Mouse (Mus musculus): ENCODE measurements at regions not wholly inside any gene's neighbourhood (a gene's known extent, or its start where the extent isn't known, plus 50 kb on each side); places are given as distances from the start of the nearest gene placed in this dataset.

DNA sequence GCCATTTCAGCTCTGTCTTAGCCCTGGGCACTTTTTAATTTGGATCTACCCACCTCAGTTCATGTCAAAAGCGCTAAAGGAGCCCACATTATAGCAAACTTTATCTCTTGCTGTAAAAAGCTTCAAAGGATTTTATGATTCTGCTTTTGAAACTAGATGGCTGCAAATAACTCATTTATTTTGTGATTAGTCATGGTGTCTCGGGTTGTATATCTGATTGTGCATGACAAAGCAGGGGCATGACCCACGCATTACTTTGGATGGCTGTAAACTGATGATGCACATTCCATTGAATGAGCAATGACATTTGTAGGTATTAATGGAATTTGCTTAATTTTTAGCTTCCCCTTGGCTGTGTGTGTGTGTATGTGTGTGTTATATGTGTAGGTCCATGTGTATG is 249.4 kb upstream of the Habp2 start:
- no peak for ATAC-seq (replicated peaks; ENCODE audit: low FRiP score, low TSS enrichment, poor library complexity, severe bottlenecking)

DNA sequence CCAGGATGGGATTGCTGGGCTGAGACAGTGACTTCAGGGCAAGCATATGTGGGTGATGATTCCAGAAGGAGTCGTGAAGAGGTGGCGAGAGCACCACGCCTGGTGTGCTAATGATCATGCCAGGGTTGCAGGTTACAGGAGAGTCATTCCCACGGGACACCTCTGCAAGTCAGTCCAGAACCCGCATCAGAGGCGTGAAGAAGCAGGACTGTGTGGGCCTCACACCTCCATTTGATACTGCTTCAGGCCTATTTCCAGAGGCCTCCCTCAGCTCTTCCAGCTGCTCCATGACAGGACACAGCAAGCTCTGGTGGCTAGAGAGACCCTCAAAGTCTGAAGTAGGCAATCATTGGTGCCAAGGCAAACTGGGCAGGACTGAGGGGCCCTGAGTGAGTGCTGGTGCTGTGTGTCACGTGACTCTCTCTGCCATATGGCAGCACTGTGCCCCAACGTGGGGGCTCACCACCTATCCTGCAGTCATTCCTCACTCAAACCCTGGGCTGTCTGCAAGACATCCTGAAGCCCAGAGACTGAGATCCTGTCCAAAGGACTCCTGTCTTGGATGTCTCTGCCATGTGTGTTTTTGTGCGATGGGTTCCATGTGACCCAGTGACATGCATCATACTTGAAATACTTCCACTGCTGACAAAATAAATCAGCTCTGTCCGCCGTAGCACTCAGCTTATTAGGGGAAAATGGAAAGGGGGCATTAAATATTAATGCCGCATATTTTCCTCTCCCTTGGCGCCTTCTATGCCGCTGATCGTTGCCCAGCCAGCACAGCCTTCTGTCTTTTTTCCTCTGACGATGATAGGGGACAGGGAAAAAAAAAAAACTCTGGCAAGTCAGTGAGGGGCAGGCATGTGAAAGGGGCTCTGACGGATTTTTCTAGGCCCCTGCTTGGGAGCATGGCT is 247.6 kb upstream of the Habp2 start:
- no peak for ATAC-seq (replicated peaks; ENCODE audit: low FRiP score, low TSS enrichment, poor library complexity, severe bottlenecking)

DNA sequence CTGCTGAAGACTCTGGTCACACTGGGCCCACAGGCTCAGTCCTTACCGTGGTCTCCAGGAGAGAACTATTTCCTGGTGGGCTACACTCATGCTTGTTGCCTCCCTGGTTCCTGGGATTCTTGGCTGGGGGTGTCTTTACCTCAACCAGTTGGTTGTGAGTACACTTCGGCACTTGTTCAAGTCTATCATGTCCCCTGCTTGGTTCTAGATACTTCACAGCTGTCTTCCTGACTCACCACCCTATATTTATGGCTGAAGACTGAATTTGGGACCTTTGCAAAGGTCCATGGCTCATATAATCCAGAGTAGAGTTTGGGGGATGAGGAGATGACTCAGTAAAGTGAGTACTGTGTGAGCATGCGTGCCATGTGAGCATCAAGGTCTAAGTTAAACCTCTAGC is 245.0 kb upstream of the Habp2 start:
- no peak for ATAC-seq (replicated peaks; ENCODE audit: low FRiP score, low TSS enrichment, poor library complexity, severe bottlenecking)

DNA sequence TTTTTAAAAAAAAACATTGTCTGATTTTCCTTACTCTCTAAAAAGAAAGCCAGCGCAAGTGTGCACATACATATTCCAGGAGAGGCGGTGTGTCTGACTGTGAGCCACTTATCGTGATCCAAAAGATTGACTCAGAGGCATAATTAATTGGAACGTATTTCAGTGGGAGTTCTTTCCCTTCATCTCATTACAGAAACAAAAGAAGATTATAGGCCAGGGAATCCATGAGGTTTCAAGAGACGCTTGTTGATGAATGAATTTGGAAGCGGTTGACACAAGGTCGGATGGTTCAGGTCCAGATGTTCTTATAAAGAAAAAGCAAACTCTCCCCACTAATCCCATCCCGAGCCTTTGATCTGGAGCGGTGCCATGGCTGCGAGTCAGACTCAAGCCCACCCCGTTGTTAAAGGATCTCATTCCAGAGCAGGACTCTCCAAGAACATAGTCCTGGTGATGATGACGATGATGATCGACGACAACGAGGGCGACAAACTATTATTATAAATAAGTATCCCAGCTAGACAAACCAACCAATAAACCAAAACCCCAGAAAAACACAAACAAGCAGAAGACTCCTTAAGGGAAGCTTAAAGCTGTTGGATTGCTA is 240.1 kb upstream of the Habp2 start:
- no peak for ATAC-seq (replicated peaks; ENCODE audit: low FRiP score, low TSS enrichment, poor library complexity, severe bottlenecking)

DNA sequence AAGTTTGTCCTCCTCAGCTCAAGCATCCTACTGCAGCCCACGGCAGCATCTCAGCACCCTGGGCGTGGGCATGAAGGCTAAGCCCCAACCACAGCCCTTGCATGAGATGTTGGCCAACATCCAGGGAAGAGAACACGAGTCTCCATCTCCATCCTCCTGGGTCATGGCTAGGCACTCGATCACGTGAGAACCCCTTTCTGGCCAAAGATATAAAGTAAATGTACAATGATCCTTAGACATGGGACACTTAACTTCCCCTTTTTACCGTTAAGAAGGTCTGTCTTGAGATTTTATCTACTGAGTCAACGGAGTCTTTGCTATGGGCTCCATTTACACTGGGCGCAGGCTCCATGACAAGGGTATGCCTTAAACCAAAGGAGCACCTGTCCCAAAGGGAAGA is 232.8 kb upstream of the Habp2 start:
- ATAC-seq (replicated peaks; ENCODE audit: low FRiP score, low TSS enrichment, poor library complexity, severe bottlenecking) = no peak; the same call in 1 of the 2 replicates

DNA sequence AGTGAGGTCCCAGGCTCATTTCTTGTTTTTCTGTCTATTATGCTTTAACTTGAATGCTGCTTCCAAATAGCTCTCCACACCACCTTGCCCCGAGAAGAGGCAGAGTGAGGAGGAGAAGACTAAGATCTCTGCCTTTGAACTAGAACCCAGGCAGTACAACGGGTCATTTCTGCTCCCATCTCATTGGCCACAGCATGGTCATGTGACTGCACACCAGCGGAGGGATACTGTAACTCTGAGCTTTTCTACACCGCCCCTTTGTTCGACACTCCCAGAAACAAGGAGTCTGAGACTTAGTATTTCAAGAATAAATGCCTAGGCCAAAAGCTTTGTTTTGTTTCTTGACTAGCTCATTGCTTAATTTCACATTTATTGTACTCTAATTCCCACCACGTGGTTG is 230.5 kb upstream of the Habp2 start:
- no peak for ATAC-seq (replicated peaks; ENCODE audit: low FRiP score, low TSS enrichment, poor library complexity, severe bottlenecking)

DNA sequence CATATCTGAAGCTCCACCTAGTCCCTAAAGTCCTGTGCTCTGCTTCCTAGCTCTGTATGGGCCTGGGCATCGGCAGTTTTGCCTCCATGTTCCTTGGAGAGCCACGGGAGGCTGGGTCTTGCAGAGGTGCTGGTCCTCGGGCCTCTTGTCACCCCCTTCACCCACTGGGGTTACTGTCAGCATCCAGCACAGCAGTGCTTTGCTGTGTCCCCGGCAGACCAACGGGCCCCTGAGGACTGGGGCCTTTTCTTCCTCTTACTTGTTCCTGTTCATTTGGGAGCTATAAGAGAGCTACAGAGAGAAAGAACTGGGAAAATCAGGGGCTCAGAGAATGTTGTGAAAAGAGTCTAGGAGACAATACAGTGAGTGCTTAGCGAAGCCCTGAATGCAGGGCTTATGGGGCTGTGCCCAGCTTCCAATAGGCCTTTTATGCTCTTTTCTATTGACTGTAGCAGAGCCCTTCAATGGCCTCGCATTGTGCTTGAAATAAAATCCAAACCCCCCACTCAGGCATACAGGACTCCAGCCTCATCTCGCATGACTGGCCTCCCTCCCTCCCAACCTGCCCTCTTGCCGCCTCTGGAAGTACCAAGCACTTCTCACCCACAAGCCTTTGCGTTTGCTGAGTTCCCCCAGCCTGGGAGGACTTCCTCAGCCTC is 224.9 kb upstream of the Habp2 start:
- no peak for ATAC-seq (replicated peaks; ENCODE audit: low FRiP score, low TSS enrichment, poor library complexity, severe bottlenecking)

DNA sequence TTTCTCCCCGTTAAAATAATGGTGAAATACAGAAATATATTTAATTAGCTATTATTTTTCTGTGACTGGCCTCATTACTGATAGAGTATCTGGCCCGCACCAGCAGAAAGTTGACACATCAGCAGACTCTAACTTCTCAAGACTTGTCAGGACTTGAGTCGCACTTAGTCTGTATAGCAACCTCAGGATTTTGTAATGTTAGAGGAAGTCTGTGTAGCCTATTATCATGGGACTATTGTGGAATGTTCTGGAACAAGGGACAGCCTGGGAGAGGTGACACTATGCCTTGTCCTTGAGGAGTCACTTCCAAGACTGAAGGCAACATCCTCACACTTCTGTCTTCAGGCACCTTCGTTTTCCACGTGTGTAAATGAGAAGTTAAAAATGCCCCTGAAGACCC is 223.8 kb upstream of the Habp2 start:
- ATAC-seq (replicated peaks; ENCODE audit: low FRiP score, low TSS enrichment, poor library complexity, severe bottlenecking) = no peak

DNA sequence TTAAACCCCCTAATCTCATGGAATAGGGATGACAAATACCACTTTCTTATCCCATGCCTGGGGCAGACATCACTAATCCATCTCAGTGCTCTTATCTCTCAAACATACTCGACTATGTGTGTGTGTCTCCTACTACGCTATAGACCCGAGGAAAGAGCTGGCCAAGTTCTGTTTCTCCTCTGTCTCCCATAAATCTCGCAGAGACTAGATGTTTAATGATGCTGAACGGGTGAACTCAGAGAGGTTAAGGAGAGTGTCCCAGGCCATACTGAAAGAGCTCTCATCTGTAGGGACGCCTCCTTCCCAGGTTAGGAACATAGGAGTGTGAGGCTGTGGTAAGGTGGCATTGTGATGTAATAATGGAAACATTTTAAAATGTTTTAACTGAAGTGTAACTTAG is 221.2 kb upstream of the Habp2 start:
- ATAC-seq (replicated peaks; ENCODE audit: low FRiP score, low TSS enrichment, poor library complexity, severe bottlenecking) = no peak

DNA sequence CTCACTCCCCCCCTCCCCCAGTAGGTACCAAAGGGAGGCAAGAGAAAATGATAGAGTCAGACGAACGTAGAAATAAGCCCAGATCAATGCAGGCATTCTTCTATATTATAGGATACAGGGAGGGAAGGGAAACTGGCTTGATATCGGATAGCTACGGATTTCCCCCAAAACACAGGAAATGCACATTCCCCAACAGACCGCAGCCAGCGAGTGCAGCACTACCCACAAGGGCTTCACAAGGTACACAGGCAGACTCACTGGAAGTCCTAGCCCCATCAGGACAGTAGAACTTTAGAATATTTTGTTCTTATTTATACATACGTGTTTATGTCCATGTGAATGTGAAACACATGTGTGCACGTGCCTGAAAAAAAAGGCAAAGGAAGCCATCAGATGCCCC is 218.8 kb upstream of the Habp2 start:
- ATAC-seq (replicated peaks; ENCODE audit: low FRiP score, low TSS enrichment, poor library complexity, severe bottlenecking) = 0 out of 2 replicates have a peak, but pooled peaks have one; percentile 41

DNA sequence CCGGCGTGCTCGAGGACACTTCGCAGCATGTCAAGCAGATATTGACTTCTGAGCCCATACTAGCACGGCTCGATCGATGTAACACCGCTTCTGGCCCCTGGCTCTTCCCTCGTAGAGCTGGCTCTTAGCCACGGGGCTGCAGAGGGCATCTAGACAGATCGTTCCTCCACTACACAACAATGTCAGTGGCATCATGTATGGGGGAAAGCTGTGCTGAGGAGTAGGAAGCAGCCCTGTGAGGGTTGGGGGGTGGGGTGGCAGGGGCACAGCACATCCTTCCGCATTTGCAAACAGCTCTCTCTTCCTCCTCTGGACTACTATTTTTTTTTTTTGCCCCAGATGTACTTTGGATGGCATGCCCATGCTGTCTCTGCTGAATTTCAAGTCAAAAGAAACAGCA is 218.1 kb upstream of the Habp2 start:
- ATAC-seq (replicated peaks; ENCODE audit: low FRiP score, low TSS enrichment, poor library complexity, severe bottlenecking) = no peak

DNA sequence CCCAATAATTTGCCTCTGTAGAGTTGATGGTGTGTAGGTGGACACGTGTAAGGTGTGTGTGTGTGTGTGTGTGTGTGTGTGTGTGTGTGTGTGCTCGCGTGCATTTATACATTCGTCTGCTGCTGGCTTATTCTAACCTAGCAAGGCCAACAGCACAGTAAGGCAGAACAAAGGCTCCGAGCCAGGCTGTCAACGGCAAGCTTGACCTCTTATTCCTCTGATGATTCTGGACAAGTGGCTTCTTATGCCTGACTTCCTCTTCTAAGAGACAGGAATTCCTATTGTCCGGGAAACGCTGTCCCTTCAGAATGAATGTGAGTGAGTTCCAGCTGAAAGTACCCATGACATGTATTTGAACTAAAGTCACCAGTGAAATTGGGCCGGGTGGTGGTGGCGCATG is 217.7 kb upstream of the Habp2 start:
- no peak for ATAC-seq (replicated peaks; ENCODE audit: low FRiP score, low TSS enrichment, poor library complexity, severe bottlenecking)

DNA sequence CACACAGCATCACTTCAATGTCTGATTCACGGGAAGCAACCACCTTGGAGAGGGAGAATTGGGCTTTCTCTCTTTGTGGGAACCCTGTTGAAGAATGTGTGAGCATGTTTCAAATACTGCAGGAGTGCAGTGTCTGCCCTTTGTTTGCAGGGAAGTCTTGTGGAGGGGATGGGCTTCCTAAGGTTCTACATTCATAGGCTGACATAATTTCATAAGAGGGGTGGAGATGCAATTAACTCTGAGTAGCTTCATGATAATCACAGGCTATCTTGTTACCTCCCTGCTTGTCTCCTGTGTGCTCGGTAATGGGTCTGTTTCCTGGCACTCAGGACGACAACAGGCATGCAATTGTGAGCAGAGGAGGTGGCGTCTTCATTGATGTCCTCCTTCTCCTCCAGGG is 215.6 kb upstream of the Habp2 start:
- no peak for ATAC-seq (replicated peaks; ENCODE audit: low FRiP score, low TSS enrichment, poor library complexity, severe bottlenecking)

DNA sequence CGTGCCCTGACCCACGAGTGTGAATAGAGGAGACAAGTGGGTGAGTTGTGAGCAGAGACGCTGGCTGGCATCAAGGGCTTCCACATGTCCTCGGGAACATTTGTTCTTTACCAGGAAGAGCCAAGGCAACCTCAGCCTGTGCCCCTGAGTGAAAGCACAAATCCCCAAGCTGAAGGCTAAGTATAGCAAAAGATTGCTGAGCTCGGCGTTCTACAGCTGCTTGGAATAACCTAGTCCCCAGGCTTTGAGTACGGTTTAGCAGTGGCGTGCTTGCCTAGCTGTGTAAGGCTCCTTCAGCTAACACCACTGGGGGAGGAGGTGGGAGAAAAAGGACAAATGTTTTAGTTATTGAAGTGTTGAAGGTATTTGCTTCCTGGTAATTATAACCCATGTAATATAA is 210.8 kb upstream of the Habp2 start:
- ATAC-seq (replicated peaks; ENCODE audit: low FRiP score, low TSS enrichment, poor library complexity, severe bottlenecking) = no peak

DNA sequence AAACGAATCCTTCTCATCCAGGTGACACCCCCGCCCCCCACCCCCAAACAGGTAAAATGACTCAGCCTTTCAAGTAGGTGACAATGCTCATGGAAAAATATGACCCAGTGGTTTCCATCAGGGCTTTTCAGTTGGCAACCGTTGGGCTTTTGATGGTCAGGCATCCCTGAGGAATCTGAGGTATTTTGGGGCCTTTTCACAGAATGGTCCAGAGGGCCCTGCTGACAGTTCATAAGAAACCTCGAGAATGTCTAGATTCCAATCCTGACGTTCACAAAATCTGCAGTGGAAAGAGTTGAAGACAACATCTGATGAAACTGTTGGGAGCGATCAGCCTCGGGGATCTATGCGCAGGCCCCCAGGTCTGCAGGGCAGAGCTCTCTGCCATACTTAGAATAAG is 209.4 kb upstream of the Habp2 start:
- ATAC-seq (replicated peaks; ENCODE audit: low FRiP score, low TSS enrichment, poor library complexity, severe bottlenecking) = no peak

DNA sequence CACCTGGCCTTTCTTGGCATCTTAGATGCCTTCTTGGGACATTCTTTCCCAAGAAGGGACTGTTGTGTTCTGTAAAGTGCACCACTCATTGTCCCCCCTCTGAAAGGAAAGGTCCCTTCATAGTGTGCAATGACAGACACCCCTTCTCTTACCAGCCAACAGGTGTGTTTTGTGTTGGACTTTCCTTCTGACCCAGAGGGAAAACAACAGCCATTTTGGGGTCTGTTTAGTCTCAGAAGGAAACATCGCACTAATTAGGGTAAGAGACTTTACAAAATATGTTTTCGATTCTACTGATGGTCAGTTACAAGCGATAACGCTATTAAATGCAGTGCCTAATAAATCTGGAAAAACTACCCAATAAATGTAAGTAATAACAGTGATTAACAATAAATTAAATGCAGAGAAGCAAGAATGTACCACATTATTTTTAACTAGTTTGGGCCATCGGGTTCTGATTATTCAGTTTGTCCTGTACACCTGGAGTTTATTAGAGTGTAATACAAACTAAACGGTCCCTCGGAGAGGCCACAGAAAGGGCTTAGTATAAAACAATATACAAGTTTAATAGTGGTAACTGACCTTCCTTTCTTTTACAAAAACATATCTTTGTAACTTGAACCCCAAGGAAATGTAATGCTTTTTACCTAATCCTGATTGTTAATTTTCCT is 200.4 kb upstream of the Habp2 start:
- ATAC-seq (replicated peaks; ENCODE audit: low FRiP score, low TSS enrichment, poor library complexity, severe bottlenecking) = no peak

DNA sequence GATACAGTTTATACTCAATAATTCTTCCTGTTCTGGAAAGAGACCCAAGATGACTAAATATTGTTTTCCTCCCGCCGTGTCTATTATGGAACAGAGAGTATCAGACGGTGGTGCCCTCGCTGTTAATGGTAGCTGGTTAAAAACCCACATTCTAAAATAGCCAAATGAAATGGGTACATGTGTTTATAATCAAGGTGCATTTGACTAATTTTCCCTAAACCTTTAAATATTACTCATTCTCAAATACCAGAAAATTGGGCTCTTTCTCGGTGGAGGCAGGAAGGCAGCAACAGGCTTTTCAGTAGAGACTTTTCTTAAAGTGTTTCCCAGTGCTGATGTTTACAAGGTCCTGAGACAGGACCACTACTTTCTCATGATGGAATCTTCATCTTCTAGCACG is 199.8 kb upstream of the Habp2 start:
- no peak for ATAC-seq (replicated peaks; ENCODE audit: low FRiP score, low TSS enrichment, poor library complexity, severe bottlenecking)

DNA sequence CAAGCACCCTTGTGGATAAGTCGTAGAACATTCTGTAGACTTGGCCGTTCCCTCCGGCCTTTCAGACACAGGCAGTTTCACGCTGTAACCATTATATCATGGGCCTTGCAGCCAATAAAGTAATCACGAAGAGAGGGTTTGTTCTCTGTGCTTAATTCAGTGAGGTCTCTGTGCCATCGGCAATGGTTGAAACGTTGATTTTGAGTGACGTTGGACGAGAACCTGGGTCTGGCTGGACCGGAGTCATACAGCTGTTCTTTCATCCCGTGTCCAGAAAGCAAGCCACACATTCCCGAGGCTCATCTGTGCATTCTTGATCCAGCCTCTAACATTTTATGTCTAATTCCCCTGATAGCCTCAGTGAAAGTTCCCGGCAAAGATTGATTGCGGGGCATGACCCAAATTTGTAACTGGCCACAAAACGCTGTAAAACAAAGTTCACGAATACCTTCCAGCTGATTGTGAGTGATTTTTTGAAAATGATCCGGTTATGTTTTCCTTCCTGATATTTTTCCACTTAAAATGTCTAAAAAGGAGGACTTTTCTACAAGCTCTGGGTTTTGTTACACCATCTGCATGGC is 197.1 kb upstream of the Habp2 start:
- ATAC-seq (replicated peaks; ENCODE audit: low FRiP score, low TSS enrichment, poor library complexity, severe bottlenecking) = no peak

DNA sequence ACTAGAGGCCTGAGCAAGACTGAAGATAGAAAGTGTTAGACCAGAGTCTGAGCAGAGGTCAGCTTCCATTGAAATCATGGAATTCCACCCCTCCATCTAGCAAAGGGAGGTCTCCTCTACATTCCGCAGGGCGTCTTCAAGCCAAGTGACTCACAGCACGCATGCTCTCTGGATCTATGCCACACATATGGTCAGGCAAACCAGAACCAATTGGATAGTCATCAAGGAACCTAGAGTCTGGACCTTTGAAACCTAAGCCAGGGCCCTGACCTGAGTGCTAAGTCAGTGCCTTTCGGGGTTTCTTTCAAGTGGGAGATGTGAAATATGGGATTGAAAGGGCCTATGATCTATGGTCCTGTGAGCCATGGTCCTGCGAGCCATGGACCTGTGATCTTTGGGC is 195.4 kb upstream of the Habp2 start:
- ATAC-seq (replicated peaks; ENCODE audit: low FRiP score, low TSS enrichment, poor library complexity, severe bottlenecking) = no peak

DNA sequence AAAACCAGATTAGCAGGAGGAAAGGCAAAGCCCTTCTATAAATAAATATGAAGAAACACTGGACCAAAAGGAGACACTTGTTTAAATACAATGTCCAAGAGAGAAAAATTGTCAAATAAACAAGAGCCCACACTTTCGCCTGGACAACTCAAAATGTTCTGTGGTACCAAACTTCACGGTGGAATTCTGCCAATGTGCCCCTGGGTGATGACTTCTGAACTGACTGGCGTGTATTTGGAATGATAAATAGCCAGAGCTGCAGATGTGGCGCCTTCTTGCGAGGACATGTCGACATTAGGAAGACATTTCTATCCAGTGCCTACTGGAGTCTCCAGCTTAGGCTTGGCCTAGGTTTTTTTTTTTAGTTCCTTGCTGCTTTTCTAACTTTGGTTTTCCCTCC is 191.1 kb upstream of the Habp2 start:
- ATAC-seq (replicated peaks; ENCODE audit: low FRiP score, low TSS enrichment, poor library complexity, severe bottlenecking) = no peak

Measured in megakaryocyte-erythroid progenitor cell, adult 5-6 weeks (primary cell).